ENCODE assay signal across 15 mouse cellular contexts in the genomic region with DNA sequence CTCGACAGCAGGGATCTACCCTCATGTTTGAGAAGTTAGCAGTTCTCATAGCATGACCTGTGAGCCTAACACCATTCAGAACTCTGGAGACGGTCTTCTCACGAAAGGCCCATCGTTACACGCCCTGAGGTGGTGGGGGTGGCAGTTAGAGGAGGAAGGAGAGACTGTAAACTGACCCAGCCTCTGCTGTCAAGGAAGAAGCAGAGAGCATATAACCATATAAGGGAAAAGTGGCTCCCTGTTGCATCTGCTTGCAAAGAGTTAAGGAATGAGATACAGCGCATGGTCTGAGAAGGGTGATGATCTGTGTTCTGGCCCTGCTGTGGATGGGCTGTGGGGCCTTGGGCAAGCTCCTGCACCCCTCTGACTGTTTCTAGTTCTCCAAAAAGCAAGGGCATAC. TPM values are rescaled to one million over a fixed set of nuclear protein-coding genes. Genes with fewer than 3 reads are reported as not detected.
A peak's percentile ranks its signal among the peaks of the same experiment; 100 is the strongest.
DNase-seq lines count a peak whose midpoint lies in the region; ATAC-seq and TF ChIP-seq lines count a peak whose summit lies in the region.
"Had no signal": no experiment of that assay in that cellular context is flagged by ENCODE, and none has a peak within 500 bp of the region (broad histone marks: within the 10 kb centered on the region; RNA-seq: fewer than 3 reads in every experiment).

No protein-coding gene starts in this region.

- H3K36me3 ChIP-seq in heart, embryonic 10.5 days = peaks cover 3% of the 10 kb centered on the region; the same call in 1 of the 2 replicates
- H3K36me3 ChIP-seq in lung, embryonic 14.5 days (ENCODE audit: insufficient read depth) = no peaks in the 10 kb centered on the region
- H3K36me3 ChIP-seq in intestine, postnatal 0 days (ENCODE audit: control insufficient read depth, insufficient read depth) = no peaks in the 10 kb centered on the region; the same call in 1 of the 2 replicates

- intact Hi-C loops in heart, postnatal 25 days (cut with DNase I) = no loop called here

- no peak overlapping the region for H3K9ac ChIP-seq in lung, embryonic 14.5 days
- no peak overlapping the region for H3K9ac ChIP-seq in intestine, postnatal 0 days (ENCODE audit: low read depth, low read length)
- H3K9ac ChIP-seq: forebrain, embryonic 13.5 days had no signal

- H3K9me3 ChIP-seq in heart, embryonic 10.5 days = no peaks in the 10 kb centered on the region; the same call in 1 of the 2 replicates
- H3K9me3 ChIP-seq in lung, embryonic 14.5 days (ENCODE audit: low read depth, low read length) = no peaks in the 10 kb centered on the region
- H3K9me3 ChIP-seq in intestine, postnatal 0 days (ENCODE audit: control insufficient read depth) = no peaks in the 10 kb centered on the region
- H3K9me3 ChIP-seq: forebrain, embryonic 13.5 days had no signal

- no peak overlapping the region for H3K4me2 ChIP-seq in lung, embryonic 14.5 days
- H3K4me2 ChIP-seq in intestine, postnatal 0 days (replicated peaks; ENCODE audit: low read depth) = no peak overlapping the region
- H3K4me2 ChIP-seq: forebrain, embryonic 13.5 days; liver, embryonic 11.5 days had no signal

- no peak overlapping the region for H3K4me3 ChIP-seq in heart, embryonic 10.5 days
- no peak overlapping the region for H3K4me3 ChIP-seq in lung, embryonic 14.5 days (ENCODE audit: low read depth, low read length)
- H3K4me3 ChIP-seq in intestine, postnatal 0 days (ENCODE audit: low read depth, low read length) = no peak overlapping the region
- H3K4me3 ChIP-seq: forebrain, embryonic 13.5 days had no signal

- no peaks in the 10 kb centered on the region for H3K27me3 ChIP-seq in heart, embryonic 10.5 days (ENCODE audit: insufficient read depth, poor library complexity, severe bottlenecking)
- no peaks in the 10 kb centered on the region for H3K27me3 ChIP-seq in lung, embryonic 14.5 days (ENCODE audit: insufficient read depth, low read length)
- no peaks in the 10 kb centered on the region for H3K27me3 ChIP-seq in intestine, postnatal 0 days (replicated peaks; ENCODE audit: control insufficient read depth, insufficient read depth, low read length)
- H3K27me3 ChIP-seq: forebrain, embryonic 13.5 days had no signal

- peak overlapping the region; percentile 74 for H3K27ac ChIP-seq in heart, embryonic 10.5 days
- no peak overlapping the region for H3K27ac ChIP-seq in lung, embryonic 14.5 days (ENCODE audit: low read depth)
- peak overlapping the region; percentile 46; the same call in 1 of the 2 replicates for H3K27ac ChIP-seq in intestine, postnatal 0 days (ENCODE audit: low read depth, low read length)
- H3K27ac ChIP-seq: forebrain, embryonic 13.5 days had no signal

- TF ChIP-seq CTCF in lung, embryonic 14.5 days (IDR thresholded peaks at IDR 0.05; ENCODE audit: low read depth) = no peak
- no peak for TF ChIP-seq CTCF in intestine, postnatal 0 days (IDR thresholded peaks at IDR 0.05; ENCODE audit: low read depth)

- ATAC-seq in lung, embryonic 14.5 days (ENCODE audit: insufficient read depth) = 0 out of 2 replicates have a peak, but pooled peaks have one; percentile 57
- ATAC-seq in intestine, postnatal 0 days = no peak
- ATAC-seq: forebrain, embryonic 13.5 days; lung, postnatal 0 days had no signal

- DNase-seq in heart, embryonic 10.5 days (ENCODE audit: low spot score) = no peak
- no peak for DNase-seq in heart, postnatal 25 days (ENCODE audit: low spot score)
- DNase-seq in lung, embryonic 14.5 days = peak; percentile 39
- no peak for DNase-seq in lung, postnatal 4 days
- no peak for DNase-seq in ovary, postnatal 36 days (ENCODE audit: low spot score)
- DNase-seq in spleen, adult 18-20 months = no peak
- DNase-seq in testis, postnatal 10 days (ENCODE audit: low spot score) = no peak
- DNase-seq: cerebellum, adult 11 months; kidney, postnatal 4 days; left cerebral cortex, postnatal 4 days; thymus, adult 2 months had no signal

- peaks cover 66% of the 10 kb centered on the region for H3K4me1 ChIP-seq in heart, embryonic 10.5 days
- no peaks in the 10 kb centered on the region; the same call in 1 of the 2 replicates for H3K4me1 ChIP-seq in lung, embryonic 14.5 days (ENCODE audit: insufficient read depth)
- H3K4me1 ChIP-seq in intestine, postnatal 0 days (replicated peaks; ENCODE audit: control insufficient read depth, insufficient read depth, low read length) = peaks cover 5% of the 10 kb centered on the region; the same call in 1 of the 2 replicates

- 24% methylated on average over 6 of the region's 6 CpGs for WGBS in heart, embryonic 10.5 days
- 32% methylated on average over 6 of the region's 6 CpGs for WGBS in lung, embryonic 14.5 days
- 22% methylated on average over 6 of the region's 6 CpGs for WGBS in intestine, postnatal 0 days

RNA-seq across cellular contexts. Expression of gene Sorbs1, which starts 50.7 kb away (rescaled TPM):
- polyA plus RNA-seq in heart, embryonic 10.5 days (2016; fragmentation: Nextera tagmentation; extraction: Ambion mirVana) = 71.2 and 98.1 TPM in 2 replicates
- total RNA-seq in heart, postnatal 25 days (2021) = 100 to 1,000 TPM; 604 to 684 TPM
- 46.6 and 50.7 TPM in 2 replicates for polyA plus RNA-seq in lung, embryonic 14.5 days (2014; fragmentation: Nextera tagmentation; extraction: Ambion mirVana)
- polyA plus RNA-seq in intestine, postnatal 0 days (2015; fragmentation: Nextera tagmentation; extraction: Ambion mirVana) = 73.8 and 86.2 TPM in 2 replicates
